Mouse (Mus musculus): ENCODE results near the gene Exo5. TPM values are rescaled to one million over a fixed set of nuclear protein-coding genes. Genes with fewer than 3 reads are reported as not detected.

Exo5 gene
- polyA plus RNA-seq, 1 experiment = 10.9 TPM

GRCm38 (mm10) chr4:120925386-120925785, 569 bp upstream of the Exo5 start:
- no peak overlapping the region for H3K4me3 ChIP-seq (ENCODE audit: control insufficient read depth, low read depth, low read length)
- H3K4me1 ChIP-seq (ENCODE audit: control insufficient read depth, insufficient read depth, low read length) = no peaks in the 10 kb centered on the region; the same call in 1 of the 2 replicates
- TF ChIP-seq POLR2A (IDR thresholded peaks at IDR 0.05; ENCODE audit: control insufficient read depth, low read depth, low read length) (no peak), CTCF (IDR thresholded peaks at IDR 0.05; ENCODE audit: control insufficient read depth, insufficient read depth, insufficient replicate concordance, low read depth, low read length) (no peak)
- peak overlapping the region; percentile 75; the same call in 1 of the 2 replicates for H3K27ac ChIP-seq (ENCODE audit: control insufficient read depth, insufficient read depth, low read depth, low read length)
- H3K27me3 ChIP-seq (ENCODE audit: control insufficient read depth, insufficient read depth, low read length) = no peaks in the 10 kb centered on the region
- 0 out of 2 replicates have a peak, but pooled peaks cover 3% of the 10 kb centered on the region for H3K36me3 ChIP-seq (ENCODE audit: control insufficient read depth, insufficient read depth, low read length)

GRCm38 (mm10) chr4:120921461-120921860, 3.4 kb downstream of the Exo5 start:
- Histone ChIP-seq H3K4me1 (ENCODE audit: control insufficient read depth, insufficient read depth, low read length) (no peaks in the 10 kb centered on the region), H3K4me3 (ENCODE audit: control insufficient read depth, low read depth, low read length) (no peak overlapping the region), H3K36me3 (ENCODE audit: control insufficient read depth, insufficient read depth, low read length) (0 out of 2 replicates have a peak, but pooled peaks cover 3% of the 10 kb centered on the region), H3K27me3 (ENCODE audit: control insufficient read depth, insufficient read depth, low read length) (no peaks in the 10 kb centered on the region), H3K27ac (ENCODE audit: control insufficient read depth, insufficient read depth, low read depth, low read length) (no peak overlapping the region)
- TF ChIP-seq POLR2A (IDR thresholded peaks at IDR 0.05; ENCODE audit: control insufficient read depth, low read depth, low read length) (no peak), CTCF (IDR thresholded peaks at IDR 0.05; ENCODE audit: control insufficient read depth, insufficient read depth, insufficient replicate concordance, low read depth, low read length) (no peak)

GRCm38 (mm10) chr4:120914501-120914900, 10.3 kb downstream of the Exo5 start:
- peaks cover 4% of the 10 kb centered on the region for H3K4me1 ChIP-seq (ENCODE audit: control insufficient read depth, insufficient read depth, low read length)
- no peak overlapping the region for H3K27ac ChIP-seq (ENCODE audit: control insufficient read depth, insufficient read depth, low read depth, low read length)
- no peak for TF ChIP-seq CTCF (IDR thresholded peaks at IDR 0.05; ENCODE audit: control insufficient read depth, insufficient read depth, insufficient replicate concordance, low read depth, low read length)
- TF ChIP-seq POLR2A (IDR thresholded peaks at IDR 0.05; ENCODE audit: control insufficient read depth, low read depth, low read length) = no peak
- H3K36me3 ChIP-seq (ENCODE audit: control insufficient read depth, insufficient read depth, low read length) = no peaks in the 10 kb centered on the region
- no peaks in the 10 kb centered on the region for H3K27me3 ChIP-seq (ENCODE audit: control insufficient read depth, insufficient read depth, low read length)
- H3K4me3 ChIP-seq (ENCODE audit: control insufficient read depth, low read depth, low read length) = no peak overlapping the region

GRCm38 (mm10) chr4:120913861-120914260, 11.0 kb downstream of the Exo5 start:
- TF ChIP-seq CTCF (IDR thresholded peaks at IDR 0.05; ENCODE audit: control insufficient read depth, insufficient read depth, insufficient replicate concordance, low read depth, low read length) = no peak
- TF ChIP-seq POLR2A (IDR thresholded peaks at IDR 0.05; ENCODE audit: control insufficient read depth, low read depth, low read length) = no peak
- Histone ChIP-seq H3K4me1 (ENCODE audit: control insufficient read depth, insufficient read depth, low read length) (peaks cover 4% of the 10 kb centered on the region), H3K27ac (ENCODE audit: control insufficient read depth, insufficient read depth, low read depth, low read length) (no peak overlapping the region), H3K4me3 (ENCODE audit: control insufficient read depth, low read depth, low read length) (no peak overlapping the region), H3K36me3 (ENCODE audit: control insufficient read depth, insufficient read depth, low read length) (no peaks in the 10 kb centered on the region), H3K27me3 (ENCODE audit: control insufficient read depth, insufficient read depth, low read length) (no peaks in the 10 kb centered on the region)

GRCm38 (mm10) chr4:120913443-120913842, 11.4 kb downstream of the Exo5 start:
- Histone ChIP-seq H3K27ac (ENCODE audit: control insufficient read depth, insufficient read depth, low read depth, low read length) (no peak overlapping the region), H3K27me3 (ENCODE audit: control insufficient read depth, insufficient read depth, low read length) (no peaks in the 10 kb centered on the region), H3K36me3 (ENCODE audit: control insufficient read depth, insufficient read depth, low read length) (no peaks in the 10 kb centered on the region), H3K4me1 (ENCODE audit: control insufficient read depth, insufficient read depth, low read length) (peaks cover 4% of the 10 kb centered on the region), H3K4me3 (ENCODE audit: control insufficient read depth, low read depth, low read length) (no peak overlapping the region)
- TF ChIP-seq POLR2A (IDR thresholded peaks at IDR 0.05; ENCODE audit: control insufficient read depth, low read depth, low read length) (no peak), CTCF (IDR thresholded peaks at IDR 0.05; ENCODE audit: control insufficient read depth, insufficient read depth, insufficient replicate concordance, low read depth, low read length) (no peak)

GRCm38 (mm10) chr4:120912866-120913265, 12.0 kb downstream of the Exo5 start:
- H3K4me3 ChIP-seq (ENCODE audit: control insufficient read depth, low read depth, low read length) = no peak overlapping the region
- no peak overlapping the region for H3K27ac ChIP-seq (ENCODE audit: control insufficient read depth, insufficient read depth, low read depth, low read length)
- H3K36me3 ChIP-seq (ENCODE audit: control insufficient read depth, insufficient read depth, low read length) = no peaks in the 10 kb centered on the region
- peaks cover 4% of the 10 kb centered on the region for H3K4me1 ChIP-seq (ENCODE audit: control insufficient read depth, insufficient read depth, low read length)
- no peaks in the 10 kb centered on the region for H3K27me3 ChIP-seq (ENCODE audit: control insufficient read depth, insufficient read depth, low read length)
- TF ChIP-seq CTCF (IDR thresholded peaks at IDR 0.05; ENCODE audit: control insufficient read depth, insufficient read depth, insufficient replicate concordance, low read depth, low read length) = no peak
- no peak for TF ChIP-seq POLR2A (IDR thresholded peaks at IDR 0.05; ENCODE audit: control insufficient read depth, low read depth, low read length)

GRCm38 (mm10) chr4:120911086-120911485, 13.7 kb downstream of the Exo5 start:
- H3K4me3 ChIP-seq (ENCODE audit: control insufficient read depth, low read depth, low read length) = no peak overlapping the region
- no peaks in the 10 kb centered on the region for H3K27me3 ChIP-seq (ENCODE audit: control insufficient read depth, insufficient read depth, low read length)
- peaks cover 3% of the 10 kb centered on the region for H3K4me1 ChIP-seq (ENCODE audit: control insufficient read depth, insufficient read depth, low read length)
- H3K36me3 ChIP-seq (ENCODE audit: control insufficient read depth, insufficient read depth, low read length) = no peaks in the 10 kb centered on the region
- H3K27ac ChIP-seq (ENCODE audit: control insufficient read depth, insufficient read depth, low read depth, low read length) = no peak overlapping the region
- TF ChIP-seq CTCF (IDR thresholded peaks at IDR 0.05; ENCODE audit: control insufficient read depth, insufficient read depth, insufficient replicate concordance, low read depth, low read length) (no peak), POLR2A (IDR thresholded peaks at IDR 0.05; ENCODE audit: control insufficient read depth, low read depth, low read length) (no peak)
